Mouse (Mus musculus) liver (tissue): ENCODE measurements around the gene Rufy3.
A peak's percentile ranks its signal among the peaks of the same experiment; 100 is the strongest.

Experiments used
- DNase-seq: peaks from one replicate; pipeline ENCODE4 v3.0.0-alpha.2; 2020; ENCODE audit warnings: mixed read lengths

Gene Rufy3

GRCm38 (mm10) chr5:88629987-88630386, 65.1 kb downstream of the Rufy3 start:
- no peak for DNase-seq

- peak; percentile 22 for DNase-seq
Observed at GRCm38 (mm10) chr5:88630883-88631282, 66.0 kb downstream of the Rufy3 start.

- no peak for DNase-seq
Observed at GRCm38 (mm10) chr5:88631545-88631944, 66.7 kb downstream of the Rufy3 start.

- DNase-seq, result no peak
Observed at GRCm38 (mm10) chr5:88632463-88632862, 67.6 kb downstream of the Rufy3 start.

GRCm38 (mm10) chr5:88634076-88634475, 69.2 kb downstream of the Rufy3 start:
- no peak for DNase-seq

- DNase-seq, result peak; percentile 19
Observed at GRCm38 (mm10) chr5:88642786-88643185, 77.9 kb downstream of the Rufy3 start.

- no peak for DNase-seq
Observed at GRCm38 (mm10) chr5:88643491-88643890, 78.7 kb downstream of the Rufy3 start.

- DNase-seq, result no peak
Observed at GRCm38 (mm10) chr5:88644901-88645300, 80.1 kb downstream of the Rufy3 start.

- DNase-seq, result no peak
Observed at GRCm38 (mm10) chr5:88645405-88645804, 80.6 kb downstream of the Rufy3 start.

- peak; percentile 24 for DNase-seq
Observed at GRCm38 (mm10) chr5:88649250-88650173, 84.7 kb downstream of the Rufy3 start.

- DNase-seq, result no peak
Observed at GRCm38 (mm10) chr5:88652589-88652988, 87.7 kb downstream of the Rufy3 start.

GRCm38 (mm10) chr5:88657868-88658267, 93.0 kb downstream of the Rufy3 start:
- DNase-seq, result no peak

GRCm38 (mm10) chr5:88663151-88663550, 98.3 kb downstream of the Rufy3 start:
- no peak for DNase-seq

- no peak for DNase-seq
Observed at GRCm38 (mm10) chr5:88663875-88664274, 99.0 kb downstream of the Rufy3 start.

- DNase-seq, result peak; percentile 39
Observed at GRCm38 (mm10) chr5:88674703-88675442, 110.0 kb downstream of the Rufy3 start.

GRCm38 (mm10) chr5:88675443-88676387, 110.9 kb downstream of the Rufy3 start, which contains the start of gene Grsf1:
TSS of gene Grsf1 (minus strand) at chr5:88676171.
- DNase-seq, result peak; percentile 94

- peak; percentile 20 for DNase-seq
Observed at GRCm38 (mm10) chr5:88678929-88679328, 114.1 kb downstream of the Rufy3 start.

GRCm38 (mm10) chr5:88679341-88679740, 114.5 kb downstream of the Rufy3 start:
- no peak for DNase-seq

GRCm38 (mm10) chr5:88680567-88680966, 115.7 kb downstream of the Rufy3 start:
- DNase-seq, result no peak

GRCm38 (mm10) chr5:88683706-88684105, 118.9 kb downstream of the Rufy3 start:
- DNase-seq, result no peak

GRCm38 (mm10) chr5:88684226-88684625, 119.4 kb downstream of the Rufy3 start:
- DNase-seq, result no peak

- DNase-seq, result no peak
Observed at GRCm38 (mm10) chr5:88685306-88685705, 120.5 kb downstream of the Rufy3 start.
